Mouse (Mus musculus) intestine, embryonic 16.5 days (tissue): ENCODE data around the gene Gpr149. TPM values are rescaled to one million over a fixed set of nuclear protein-coding genes. Genes with fewer than 3 reads are reported as not detected.

Source experiments
- ATAC-seq: fragments of 200-750 bp; cut with Nextera tagmentation; 2 replicates; pipeline ENCODE4 v1.8.0; 2017; ENCODE audit warnings: moderate TSS enrichment, moderate library complexity
- H3K27ac ChIP-seq: fragments of 300-500 bp; sonication (generic); 2 replicates; pipeline ENCODE4 v1.5.1; 2014; ENCODE audit warnings: mild to moderate bottlenecking, low read length
- H3K27me3 ChIP-seq: fragments of 300-500 bp; sonication (generic); replicated peaks from 2 replicates; pipeline ENCODE4 v1.6.1; 2014; ENCODE audit warnings: low read length, control low read depth, mixed read lengths; ENCODE audit not compliant: control insufficient read depth, insufficient read depth
- H3K36me3 ChIP-seq: fragments of 300-500 bp; sonication (generic); 2 replicates; pipeline ENCODE4 v1.6.1; 2014; ENCODE audit warnings: low read length, control low read depth; ENCODE audit not compliant: control insufficient read depth, insufficient read depth
- H3K4me1 ChIP-seq: fragments of 300-500 bp; sonication (generic); 2 replicates; pipeline ENCODE4 v1.6.1; 2014; ENCODE audit warnings: low read length, control low read depth, mixed read lengths; ENCODE audit not compliant: control insufficient read depth, insufficient read depth
- H3K4me2 ChIP-seq: fragments of 300-500 bp; sonication (generic); 2 replicates; pipeline ENCODE4 v1.6.1; 2014; ENCODE audit warnings: low read depth, low read length, control low read depth
- H3K4me3 ChIP-seq: fragments of 300-500 bp; sonication (generic); 2 replicates; pipeline ENCODE4 v1.5.1; 2014; ENCODE audit warnings: mild to moderate bottlenecking, low read length
- H3K9ac ChIP-seq: fragments of 300-500 bp; sonication (generic); 2 replicates; pipeline ENCODE4 v1.6.1; 2014; ENCODE audit warnings: low read depth, low read length
- H3K9me3 ChIP-seq: fragments of 300-500 bp; sonication (generic); 2 replicates; pipeline ENCODE4 v1.6.1; 2016; ENCODE audit warnings: low read length, control low read depth; ENCODE audit not compliant: control insufficient read depth
- WGBS: fragments of 180-500 bp; shearing (Covaris S2); extraction: QIAGEN DNeasy Blood & Tissue Kit; methylation state at CpG from one replicate; pipeline ENCODE4 v1.1.7; 2014; 5-methylcytosine and 5-hydroxymethylcytosine counted together
- polyA plus RNA-seq: library from polyadenylated mRNA; unstranded; fragments of >200 nt; fragmentation: Nextera tagmentation; extraction: Ambion mirVana; gene quantifications from 2 replicates; pipeline ENCODE4 v1.2.1, GENCODE M21; 2015

Gpr149 gene
- 0.24 and 0.35 TPM in 2 replicates for polyA plus RNA-seq

GRCm38 (mm10) chr3:62604973-62605372, at the start of gene Gpr149:
Gene Gpr149, minus strand, starts transcription at chr3:62605140.
- H3K27ac ChIP-seq, result no peak within 1 kb of the TSS
- no peaks in the 10 kb centered on the region for H3K9me3 ChIP-seq
- WGBS, result 43% methylated on average over 1 of the region's 1 CpGs
- peaks cover 5% of the 10 kb centered on the region; the same call in 1 of the 2 replicates for H3K27me3 ChIP-seq
- H3K4me3 ChIP-seq, result peak within 1 kb of the TSS; percentile 39
- no peak for ATAC-seq
- peak within 1 kb of the TSS; percentile 67 for H3K4me2 ChIP-seq
- H3K9ac ChIP-seq, result no peak within 1 kb of the TSS
- peaks cover 8% of the 10 kb centered on the region; the same call in 1 of the 2 replicates for H3K4me1 ChIP-seq
- no peaks in the 10 kb centered on the region for H3K36me3 ChIP-seq

DNA sequence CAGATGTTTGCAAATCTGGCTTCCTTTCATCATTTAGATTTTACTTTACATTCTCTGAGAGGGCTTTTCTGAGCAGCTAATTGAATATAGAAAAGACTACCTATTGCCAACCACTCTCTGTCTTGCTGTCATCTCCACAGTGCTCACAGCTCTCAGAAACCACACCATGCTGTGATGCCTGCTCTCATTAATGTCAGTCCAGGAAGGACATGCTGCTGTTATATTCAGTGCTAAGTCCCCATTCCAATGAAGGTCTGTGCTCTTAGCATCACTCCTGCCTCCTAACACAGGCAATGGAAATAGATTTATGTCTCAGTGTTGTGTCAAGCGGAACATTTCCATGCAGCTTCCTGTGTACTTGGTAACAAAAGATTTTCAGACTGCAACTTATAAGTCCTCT, 45.6 kb upstream of the Gpr149 start:
- Histone ChIP-seq H3K9ac (no peak overlapping the region), H3K4me1 (no peaks in the 10 kb centered on the region), H3K36me3 (no peaks in the 10 kb centered on the region), H3K27me3 (no peaks in the 10 kb centered on the region), H3K4me2 (no peak overlapping the region), H3K4me3 (no peak overlapping the region), H3K9me3 (no peaks in the 10 kb centered on the region), H3K27ac (no peak overlapping the region)
- 85% methylated on average over 1 of the region's 1 CpGs for WGBS
- ATAC-seq, result no peak

GRCm38 (mm10) chr3:62610861-62611260, 5.9 kb upstream of the Gpr149 start:
- 60% methylated on average over 3 of the region's 3 CpGs for WGBS
- Histone ChIP-seq H3K9ac (no peak overlapping the region), H3K4me2 (no peak overlapping the region), H3K4me3 (no peak overlapping the region), H3K27me3 (no peaks in the 10 kb centered on the region), H3K36me3 (no peaks in the 10 kb centered on the region), H3K27ac (no peak overlapping the region), H3K9me3 (no peaks in the 10 kb centered on the region), H3K4me1 (no peaks in the 10 kb centered on the region)
- no peak for ATAC-seq

- Histone ChIP-seq H3K27me3 (peaks cover 5% of the 10 kb centered on the region; the same call in 1 of the 2 replicates), H3K36me3 (no peaks in the 10 kb centered on the region), H3K4me2 (no peak overlapping the region), H3K9me3 (no peaks in the 10 kb centered on the region), H3K9ac (no peak overlapping the region), H3K4me1 (peaks cover 8% of the 10 kb centered on the region; the same call in 1 of the 2 replicates), H3K27ac (no peak overlapping the region), H3K4me3 (no peak overlapping the region)
- ATAC-seq, result no peak
- WGBS, result 85% methylated on average over 2 of the region's 2 CpGs
These were observed 991 bp upstream of the Gpr149 start for GRCm38 (mm10) chr3:62605931-62606330.

GRCm38 (mm10) chr3:62604047-62604391, 921 bp downstream of the Gpr149 start:
- Histone ChIP-seq H3K36me3 (no peaks in the 10 kb centered on the region), H3K27ac (no peak overlapping the region), H3K4me1 (peaks cover 8% of the 10 kb centered on the region; the same call in 1 of the 2 replicates), H3K4me2 (peak overlapping the region; percentile 67), H3K9ac (no peak overlapping the region), H3K9me3 (no peaks in the 10 kb centered on the region), H3K27me3 (peaks cover 5% of the 10 kb centered on the region; the same call in 1 of the 2 replicates), H3K4me3 (peak overlapping the region; percentile 39)
- WGBS, result 14% methylated on average over 10 of the region's 10 CpGs
- ATAC-seq, result no peak

DNA sequence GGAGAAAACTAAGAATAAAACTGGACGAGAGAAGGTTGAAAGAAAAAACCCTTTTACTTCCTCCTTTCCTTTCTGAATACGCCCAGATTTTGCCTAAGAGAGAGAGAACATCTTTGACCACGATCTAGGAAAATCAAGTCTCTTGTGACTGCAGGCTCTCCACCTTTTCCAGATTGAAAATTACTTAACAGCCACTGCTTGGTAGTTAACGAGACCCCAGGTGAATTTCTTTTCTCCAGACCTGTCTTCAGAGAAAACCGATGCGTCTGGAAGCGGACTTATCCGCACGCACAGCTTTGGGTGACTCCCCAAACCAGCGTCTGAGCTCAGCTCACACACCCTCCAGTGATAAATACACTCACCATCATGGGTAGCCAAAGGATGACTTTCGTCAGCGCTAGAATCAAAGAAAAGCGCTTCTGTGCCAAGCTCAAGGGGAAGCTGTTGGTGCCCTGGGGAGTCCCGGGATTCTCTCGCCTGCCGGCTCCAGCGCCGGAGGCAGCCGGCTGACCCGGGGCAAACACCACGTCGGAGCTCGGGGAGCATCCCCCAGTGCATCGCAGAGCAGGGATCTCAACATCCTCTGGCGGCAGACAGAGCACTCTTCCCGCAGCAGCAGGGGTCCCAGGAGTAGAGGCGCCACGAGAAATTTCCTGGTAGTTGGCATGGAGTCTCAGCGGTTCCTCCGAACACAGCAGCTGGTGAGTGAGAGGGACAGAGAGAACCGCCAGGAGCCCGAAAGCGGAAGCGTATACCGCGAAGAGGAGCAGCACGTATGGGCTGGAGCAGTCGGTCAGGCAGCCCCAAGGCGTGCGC, 1.5 kb downstream of the Gpr149 start:
- Histone ChIP-seq H3K27ac (no peak overlapping the region), H3K27me3 (peaks cover 5% of the 10 kb centered on the region; the same call in 1 of the 2 replicates), H3K4me2 (peak overlapping the region; percentile 67), H3K4me1 (peaks cover 8% of the 10 kb centered on the region; the same call in 1 of the 2 replicates), H3K9me3 (no peaks in the 10 kb centered on the region), H3K9ac (peak overlapping the region; percentile 27; the same call in 1 of the 2 replicates), H3K36me3 (no peaks in the 10 kb centered on the region), H3K4me3 (peak overlapping the region; percentile 39)
- ATAC-seq, result peak; percentile 76
- 2% methylated on average over 40 of the region's 40 CpGs for WGBS

GRCm38 (mm10) chr3:62602466-62602865, 2.5 kb downstream of the Gpr149 start:
- H3K9me3 ChIP-seq, result no peaks in the 10 kb centered on the region
- peaks cover 5% of the 10 kb centered on the region; the same call in 1 of the 2 replicates for H3K27me3 ChIP-seq
- H3K4me3 ChIP-seq, result no peak overlapping the region
- ATAC-seq, result no peak
- 72% methylated on average over 9 of the region's 9 CpGs for WGBS
- peaks cover 8% of the 10 kb centered on the region; the same call in 1 of the 2 replicates for H3K4me1 ChIP-seq
- no peak overlapping the region for H3K27ac ChIP-seq
- no peaks in the 10 kb centered on the region for H3K36me3 ChIP-seq
- no peak overlapping the region for H3K4me2 ChIP-seq
- no peak overlapping the region for H3K9ac ChIP-seq

DNA sequence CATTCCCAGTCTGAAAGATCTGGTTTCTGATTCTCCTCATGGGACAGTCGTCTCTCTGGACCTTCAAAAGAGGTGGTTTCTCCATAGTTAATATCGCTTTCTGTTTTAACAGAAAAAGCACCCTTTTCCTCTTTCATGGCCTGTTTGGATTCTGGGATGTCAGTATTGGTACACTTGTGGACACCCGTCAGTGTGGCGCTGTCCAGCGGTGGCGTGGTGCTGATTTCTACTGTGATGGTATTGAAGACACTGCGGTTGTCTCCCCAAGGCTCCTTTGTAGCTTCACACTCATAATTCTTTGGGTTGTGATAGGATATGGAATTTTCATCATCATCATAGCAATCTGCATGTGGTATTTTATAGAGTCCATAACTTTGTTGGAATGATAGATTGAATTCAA, 10.1 kb downstream of the Gpr149 start:
- ATAC-seq, result no peak
- Histone ChIP-seq H3K9me3 (no peaks in the 10 kb centered on the region), H3K4me1 (no peaks in the 10 kb centered on the region), H3K27ac (no peak overlapping the region), H3K4me3 (no peak overlapping the region), H3K4me2 (no peak overlapping the region), H3K36me3 (no peaks in the 10 kb centered on the region), H3K9ac (no peak overlapping the region), H3K27me3 (no peaks in the 10 kb centered on the region)
- 27% methylated on average over 7 of the region's 7 CpGs for WGBS

- Histone ChIP-seq H3K4me2 (no peak overlapping the region), H3K4me3 (no peak overlapping the region), H3K9me3 (no peaks in the 10 kb centered on the region), H3K36me3 (no peaks in the 10 kb centered on the region), H3K27ac (no peak overlapping the region), H3K27me3 (no peaks in the 10 kb centered on the region), H3K9ac (no peak overlapping the region), H3K4me1 (no peaks in the 10 kb centered on the region)
- no peak for ATAC-seq
- 67% methylated on average over 1 of the region's 1 CpGs for WGBS
These were observed 19.9 kb downstream of the Gpr149 start for GRCm38 (mm10) chr3:62585072-62585471.
